Mouse (Mus musculus) embryo, embryonic 11.5 days (tissue): ENCODE results near the gene Large1.
"Not testable (repeated sequence)": the region's sequence is repeated elsewhere in the genome, so short reads cannot be mapped to it uniquely, and the experiment has no call there.

Experiments
- DNase-seq: peaks from one replicate; pipeline ENCODE4 v3.0.0-alpha.2; 2012; ENCODE audit warnings: low read depth, low spot score

Gene Large1

DNA sequence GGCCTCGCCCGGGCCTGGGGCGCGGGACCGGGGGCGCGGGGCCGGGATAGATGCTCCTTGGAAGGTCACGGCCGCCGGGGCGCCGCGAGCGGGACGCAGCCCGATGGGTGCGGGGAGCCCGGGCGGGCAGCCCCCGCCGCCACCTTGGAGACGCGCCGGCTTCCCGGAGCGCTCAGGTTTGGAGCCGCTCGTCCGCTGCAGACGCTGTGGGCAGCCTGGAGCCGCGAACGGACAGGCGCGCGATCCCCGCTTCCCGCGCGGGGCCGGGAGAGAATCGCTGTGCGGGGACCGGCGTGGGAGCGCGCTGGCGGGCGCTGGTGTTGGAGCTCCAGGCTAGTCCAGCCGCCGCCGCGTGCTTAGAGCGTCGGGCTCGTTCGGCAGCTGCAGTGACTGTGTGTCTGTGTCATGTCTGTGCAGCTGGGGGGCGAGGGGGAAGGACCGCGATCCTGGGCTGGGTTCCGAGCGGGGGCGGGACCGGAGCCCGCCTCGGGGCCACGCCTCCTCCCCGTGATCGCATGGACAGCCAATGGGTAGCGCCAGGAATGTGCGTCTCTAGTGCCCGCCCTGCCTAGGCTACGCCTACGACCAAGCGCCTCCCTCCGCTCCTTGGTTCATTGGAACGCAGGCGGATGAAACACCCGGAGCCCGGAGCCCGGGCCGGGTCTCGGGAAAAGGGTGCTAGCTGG is at the start of gene Large1:
Large1 (minus strand) TSS at position 433 of the 686 bp plus-strand sequence.
- peak; percentile 94 for DNase-seq

GRCm38 (mm10) chr8:73400343-73400742 is 47.0 kb upstream of the Large1 start:
- DNase-seq: no peak

DNA sequence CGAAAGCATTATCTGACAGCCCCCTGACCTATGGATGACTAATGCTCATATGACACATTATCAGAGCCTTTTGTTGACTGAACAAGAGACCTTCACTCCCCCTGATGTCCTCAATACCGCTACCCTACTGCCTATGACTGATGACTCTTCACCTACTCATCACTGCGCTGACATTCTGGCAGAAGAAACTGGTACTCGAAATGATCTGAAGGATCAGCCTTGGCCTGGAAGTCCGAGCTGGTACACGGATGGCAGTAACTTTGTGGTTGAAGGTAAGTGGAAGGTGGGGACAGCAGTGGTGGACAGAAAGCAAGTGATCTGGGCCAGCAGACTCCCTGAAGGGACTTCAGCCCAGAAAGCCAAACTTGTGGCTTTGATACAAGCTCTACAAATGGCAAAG is 19.7 kb upstream of the Large1 start:
- DNase-seq: not testable (repeated sequence)

GRCm38 (mm10) chr8:73355979-73356378 is 2.6 kb upstream of the Large1 start:
- DNase-seq: peak; percentile 57

- DNase-seq: peak; percentile 49
Observed at GRCm38 (mm10) chr8:73354201-73354881, 1.0 kb upstream of the Large1 start.

GRCm38 (mm10) chr8:73353794-73354179 is 447 bp upstream of the Large1 start:
- DNase-seq: no peak

- peak; percentile 20 for DNase-seq
Observed at GRCm38 (mm10) chr8:73352301-73353107, 836 bp downstream of the Large1 start.

DNA sequence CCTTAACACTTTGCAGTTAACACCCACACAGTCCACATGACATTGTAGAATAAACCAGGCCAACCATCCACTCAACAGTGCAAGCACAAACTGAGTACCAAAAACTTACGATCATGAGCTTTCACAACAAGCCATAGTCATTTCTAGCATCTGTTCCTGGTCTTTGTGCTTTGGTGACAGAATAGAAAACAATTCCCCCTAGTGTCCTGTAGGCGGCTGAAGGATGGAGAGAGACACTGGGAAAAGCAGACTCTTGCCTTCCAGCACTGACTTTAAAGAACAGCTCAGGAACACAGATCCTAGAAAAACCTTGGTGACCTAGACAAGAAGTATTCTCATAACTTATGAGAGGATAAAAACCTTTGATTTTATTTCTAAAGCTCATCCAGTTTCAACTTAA is 3.0 kb downstream of the Large1 start:
- no peak for DNase-seq

DNA sequence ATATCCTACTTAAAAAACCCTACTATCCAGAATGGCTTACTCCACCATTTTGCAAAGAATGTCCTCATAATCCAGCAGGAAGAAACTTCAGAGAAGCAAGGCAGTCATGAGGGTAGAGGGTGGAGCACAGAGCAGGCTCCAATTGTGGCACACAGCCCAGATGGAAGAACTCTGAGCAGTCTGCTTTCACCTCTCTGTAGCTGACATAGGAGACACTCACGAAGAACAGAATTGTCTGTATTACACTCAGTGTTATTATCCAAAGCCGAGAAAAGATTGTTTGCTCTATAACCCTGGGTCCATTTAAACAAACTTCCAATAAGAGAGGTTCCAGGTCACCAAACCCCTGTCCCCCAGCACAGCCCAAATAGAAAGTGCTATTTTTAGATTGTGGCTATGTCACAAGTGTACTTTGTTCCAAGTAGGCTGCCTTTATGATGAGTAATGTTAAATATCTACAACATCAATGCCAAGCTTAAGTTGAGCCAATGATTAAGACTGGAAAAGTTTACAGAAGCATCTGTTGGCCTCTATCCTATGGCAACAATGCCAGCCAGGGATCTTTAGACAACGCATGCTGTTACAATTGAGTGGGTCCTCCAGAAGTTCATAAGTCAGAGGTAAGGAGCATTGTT is 10.5 kb downstream of the Large1 start:
- no peak for DNase-seq

GRCm38 (mm10) chr8:73336845-73337244 is 16.5 kb downstream of the Large1 start:
- no peak for DNase-seq

GRCm38 (mm10) chr8:73329131-73329530 is 24.2 kb downstream of the Large1 start:
- DNase-seq: no peak

- no peak for DNase-seq
Observed at GRCm38 (mm10) chr8:73328056-73328455, 25.3 kb downstream of the Large1 start.

GRCm38 (mm10) chr8:73324667-73325066 is 28.7 kb downstream of the Large1 start:
- no peak for DNase-seq

DNA sequence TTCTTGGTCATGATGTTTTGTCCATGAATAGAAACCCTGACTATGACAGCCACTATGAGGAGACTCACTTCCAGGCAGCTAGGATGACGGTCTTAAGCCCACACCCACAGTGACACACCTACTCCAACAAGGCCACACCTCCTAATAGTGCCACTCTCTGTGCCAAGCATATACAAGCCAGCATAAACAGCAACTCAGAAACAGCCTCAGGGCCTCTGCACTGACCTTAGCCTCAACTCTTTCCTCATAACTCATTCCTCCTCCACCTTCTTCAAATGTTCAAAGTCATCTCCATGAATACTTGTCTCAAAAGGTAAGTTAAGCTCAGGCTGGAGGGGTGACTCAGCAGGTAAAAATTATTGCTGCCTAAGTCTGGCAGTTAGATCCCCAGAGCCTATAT is 29.7 kb downstream of the Large1 start:
- no peak for DNase-seq

DNA sequence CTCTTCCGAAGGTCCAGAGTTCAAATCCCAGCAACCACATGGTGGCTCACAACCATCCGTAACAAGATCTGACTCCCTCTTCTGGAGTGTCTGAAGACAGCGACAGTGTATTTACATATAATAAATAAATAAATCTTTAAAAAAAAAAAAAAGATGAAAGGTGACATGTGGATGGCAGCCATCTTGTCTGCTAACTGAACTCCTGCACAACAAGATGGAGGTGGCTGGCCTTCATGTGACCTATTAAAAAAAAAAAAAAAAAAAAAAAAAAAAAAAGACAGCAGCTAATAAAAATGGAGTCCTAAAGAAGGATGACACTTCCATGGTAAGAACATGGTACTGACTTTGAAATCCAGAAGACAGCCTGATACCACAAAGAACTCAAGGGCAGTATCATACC is 33.8 kb downstream of the Large1 start:
- DNase-seq: not testable (repeated sequence)

GRCm38 (mm10) chr8:73313911-73314310 is 39.4 kb downstream of the Large1 start:
- DNase-seq: no peak

- DNase-seq: no peak
Observed at GRCm38 (mm10) chr8:73312714-73313607, 40.4 kb downstream of the Large1 start.

DNA sequence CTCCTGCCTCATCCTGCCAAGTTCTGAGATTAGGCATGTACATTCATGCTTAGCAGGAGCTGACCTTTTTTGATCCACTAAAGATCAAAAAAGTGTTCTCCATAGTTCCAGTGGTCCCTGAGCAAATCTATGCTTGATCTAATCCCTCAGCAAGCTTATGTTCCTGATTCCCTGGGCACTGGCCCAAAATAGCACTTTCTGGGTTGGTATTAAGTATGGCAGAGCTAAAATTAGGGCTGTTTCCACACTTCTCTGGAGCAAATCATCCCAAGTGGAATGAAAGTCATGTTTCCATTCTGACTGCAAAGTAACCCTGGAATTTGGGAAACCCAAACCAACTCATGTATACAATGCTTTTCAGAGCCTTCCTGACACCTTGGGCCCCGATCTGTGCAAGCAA is 42.9 kb downstream of the Large1 start:
- DNase-seq: no peak

- no peak for DNase-seq
Observed at GRCm38 (mm10) chr8:73310036-73310435, 43.3 kb downstream of the Large1 start.

GRCm38 (mm10) chr8:73303907-73304306 is 49.4 kb downstream of the Large1 start:
- DNase-seq: no peak

- no peak for DNase-seq
Observed at GRCm38 (mm10) chr8:73302947-73303346, 50.4 kb downstream of the Large1 start.
